Mouse (Mus musculus) cerebellum, adult 9-11 months (tissue): ENCODE results near the gene Plekho2.

Source experiments
- DNase-seq: peaks from one replicate; pipeline ENCODE4 v3.0.0; 2022

Gene Plekho2

GRCm38 (mm10) chr9:65583045-65583444 is 3.2 kb upstream of the Plekho2 start:
- DNase-seq: no peak

GRCm38 (mm10) chr9:65580401-65581256 is 789 bp upstream of the Plekho2 start:
- peak; percentile 81 for DNase-seq

GRCm38 (mm10) chr9:65578801-65579249 is 1.0 kb downstream of the Plekho2 start:
- DNase-seq: no peak

- no peak for DNase-seq
These were observed 2.2 kb downstream of the Plekho2 start for GRCm38 (mm10) chr9:65577511-65578196.

- peak; percentile 45 for DNase-seq
These were observed 2.9 kb downstream of the Plekho2 start for GRCm38 (mm10) chr9:65576861-65577510.

- DNase-seq: no peak
These were observed 4.2 kb downstream of the Plekho2 start for GRCm38 (mm10) chr9:65575393-65576196.

- DNase-seq: no peak
These were observed 5.1 kb downstream of the Plekho2 start for GRCm38 (mm10) chr9:65574513-65575392.

- no peak for DNase-seq
These were observed 7.0 kb downstream of the Plekho2 start for GRCm38 (mm10) chr9:65572837-65573236.

GRCm38 (mm10) chr9:65569491-65569971 is 10.3 kb downstream of the Plekho2 start:
- DNase-seq: no peak

GRCm38 (mm10) chr9:65568787-65569186 is 11.1 kb downstream of the Plekho2 start:
- no peak for DNase-seq

- DNase-seq: no peak
These were observed 15.1 kb downstream of the Plekho2 start for GRCm38 (mm10) chr9:65564698-65565097.

GRCm38 (mm10) chr9:65563073-65563472 is 16.8 kb downstream of the Plekho2 start:
- no peak for DNase-seq

- DNase-seq: peak; percentile 73
These were observed 17.7 kb downstream of the Plekho2 start for GRCm38 (mm10) chr9:65562081-65562506.

GRCm38 (mm10) chr9:65561016-65561415 is 18.8 kb downstream of the Plekho2 start:
- peak; percentile 56 for DNase-seq

- DNase-seq: no peak
These were observed 21.0 kb downstream of the Plekho2 start for GRCm38 (mm10) chr9:65558806-65559205.

- DNase-seq: no peak
These were observed 22.9 kb downstream of the Plekho2 start for GRCm38 (mm10) chr9:65556979-65557378.

- no peak for DNase-seq
These were observed 23.5 kb downstream of the Plekho2 start for GRCm38 (mm10) chr9:65556349-65556748.

GRCm38 (mm10) chr9:65555621-65556020 is 24.2 kb downstream of the Plekho2 start:
- no peak for DNase-seq

GRCm38 (mm10) chr9:65555001-65555405 is 24.8 kb downstream of the Plekho2 start:
- DNase-seq: no peak

- DNase-seq: no peak
These were observed 27.1 kb downstream of the Plekho2 start for GRCm38 (mm10) chr9:65552711-65553110.

GRCm38 (mm10) chr9:65552141-65552540 is 27.7 kb downstream of the Plekho2 start:
- no peak for DNase-seq
